Mouse (Mus musculus) small intestine, adult 10 weeks (tissue): Measurements from ENCODE around the gene Prima1. TPM values are rescaled to one million over a fixed set of nuclear protein-coding genes. Genes with fewer than 3 reads are reported as not detected.

Experiments used
- polyA plus RNA-seq: library from polyadenylated mRNA; stranded (reverse); fragments of 350-450 nt; fragmentation: Illumina TruSeq; extraction: RNeasy Lipid Tissue Mini Kit (QIAGEN cat#74804); gene quantifications from one replicate; pipeline ENCODE4 v1.2.3, GENCODE M21; 2014; ENCODE audit warnings: low replicate concordance

Gene Prima1
- not detected for polyA plus RNA-seq

GRCm38 (mm10) chr12:103242083-103242581 is at the start of gene Prima1:
Gene Prima1 (minus strand): TSS chr12:103242150.

Other genes with a start within 250 kb of the Prima1 start
- not detected for gene Fam181a, start 68.8 kb upstream of the Prima1 start, polyA plus RNA-seq
- gene Asb2, start 113.9 kb upstream of the Prima1 start, polyA plus RNA-seq: 0.45 TPM
- 0.52 TPM for gene Otub2, start 146.5 kb upstream of the Prima1 start, polyA plus RNA-seq
- gene 9330161L09Rik, start 165.7 kb upstream of the Prima1 start, polyA plus RNA-seq: not detected
- gene Ddx24, start 183.7 kb upstream of the Prima1 start, polyA plus RNA-seq: 9.5 TPM
- 26.1 TPM for gene Ifi27, start 192.1 kb upstream of the Prima1 start, polyA plus RNA-seq
- gene Ifi27l2a, start 201.5 kb upstream of the Prima1 start, polyA plus RNA-seq: 6.3 TPM
- 301 TPM for gene Ifi27l2b, start 215.1 kb upstream of the Prima1 start, polyA plus RNA-seq